Mouse (Mus musculus) hindbrain, embryonic 12.5 days (tissue): ENCODE results near the gene Nfkbil1. TPM values are rescaled to one million over a fixed set of nuclear protein-coding genes. Genes with fewer than 3 reads are reported as not detected.

ENCODE experiments used
- ATAC-seq: fragments of 200-750 bp; cut with Nextera tagmentation; 2 replicates; pipeline ENCODE4 v1.8.0; 2017; ENCODE audit warnings: moderate TSS enrichment; ENCODE audit not compliant: low FRiP score
- H3K27ac ChIP-seq: fragments of 300-500 bp; sonication (generic); 2 replicates; pipeline ENCODE4 v1.5.1; 2016; ENCODE audit warnings: mild to moderate bottlenecking
- H3K27me3 ChIP-seq: fragments of 300-500 bp; sonication (generic); 2 replicates; pipeline ENCODE4 v1.6.1; 2016; ENCODE audit warnings: mild to moderate bottlenecking
- H3K36me3 ChIP-seq: fragments of 300-500 bp; sonication (generic); 2 replicates; pipeline ENCODE4 v1.6.1; 2016; ENCODE audit warnings: mild to moderate bottlenecking
- H3K4me1 ChIP-seq: fragments of 300-500 bp; sonication (generic); 2 replicates; pipeline ENCODE4 v1.6.1; 2016
- H3K4me2 ChIP-seq: fragments of 300-500 bp; sonication (generic); replicated peaks from 2 replicates; pipeline ENCODE4 v1.6.1; 2016; ENCODE audit warnings: mild to moderate bottlenecking
- H3K4me3 ChIP-seq: fragments of 300-500 bp; sonication (generic); 2 replicates; pipeline ENCODE4 v1.5.1; 2016; ENCODE audit warnings: mild to moderate bottlenecking
- H3K9ac ChIP-seq: fragments of 300-500 bp; sonication (generic); 2 replicates; pipeline ENCODE4 v1.6.1; 2016; ENCODE audit warnings: mild to moderate bottlenecking, moderate library complexity
- H3K9me3 ChIP-seq: fragments of 300-500 bp; sonication (generic); replicated peaks from 2 replicates; pipeline ENCODE4 v1.6.1; 2016; ENCODE audit warnings: mild to moderate bottlenecking
- WGBS: fragments of 180-500 bp; shearing (Covaris S2); methylation state at CpG from one replicate; pipeline ENCODE4 v1.1.7; 2016; 5-methylcytosine and 5-hydroxymethylcytosine counted together
- microRNA-seq: library from miRNA; unstranded; fragments of <30 nt; microRNA quantifications from one replicate; pipeline ENCODE4, GENCODE M21; 2017
- polyA plus RNA-seq: library from polyadenylated mRNA; unstranded; fragments of >200 nt; fragmentation: Nextera tagmentation; extraction: Ambion mirVana; gene quantifications from 2 replicates; pipeline ENCODE4 v1.2.1, GENCODE M21; 2016

The Nfkbil1 gene
- polyA plus RNA-seq, 1 experiment from 2014 or later: 12.2 TPM

DNA sequence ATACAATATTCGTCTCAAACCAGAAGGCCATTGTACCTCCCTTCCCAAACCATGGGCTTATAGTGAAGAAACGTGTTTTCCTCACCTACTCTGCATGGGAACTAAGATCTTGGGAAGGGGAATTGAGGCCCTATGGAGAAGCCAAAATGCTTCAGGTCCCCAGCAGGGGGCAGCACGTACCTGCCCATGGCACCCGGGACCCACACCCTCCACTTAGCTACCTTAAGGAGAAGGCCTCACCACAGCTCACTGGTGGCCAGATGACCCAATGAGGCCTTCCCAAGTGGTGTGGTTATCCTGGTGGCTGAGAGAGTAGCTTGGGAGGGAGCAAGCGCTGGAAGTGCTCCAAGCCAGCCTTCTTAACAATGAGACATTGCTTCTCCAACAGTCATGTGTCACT lies 57.1 kb downstream of the Nfkbil1 start:
- 18% methylated on average over 5 of the region's 5 CpGs for WGBS
- Histone ChIP-seq H3K9ac (no peak overlapping the region), H3K27me3 (0 out of 2 replicates have a peak, but pooled peaks cover 1% of the 10 kb centered on the region), H3K4me2 (no peak overlapping the region), H3K9me3 (no peaks in the 10 kb centered on the region), H3K36me3 (no peaks in the 10 kb centered on the region), H3K27ac (no peak overlapping the region), H3K4me3 (no peak overlapping the region), H3K4me1 (no peaks in the 10 kb centered on the region)
- peak; percentile 58 for ATAC-seq

DNA sequence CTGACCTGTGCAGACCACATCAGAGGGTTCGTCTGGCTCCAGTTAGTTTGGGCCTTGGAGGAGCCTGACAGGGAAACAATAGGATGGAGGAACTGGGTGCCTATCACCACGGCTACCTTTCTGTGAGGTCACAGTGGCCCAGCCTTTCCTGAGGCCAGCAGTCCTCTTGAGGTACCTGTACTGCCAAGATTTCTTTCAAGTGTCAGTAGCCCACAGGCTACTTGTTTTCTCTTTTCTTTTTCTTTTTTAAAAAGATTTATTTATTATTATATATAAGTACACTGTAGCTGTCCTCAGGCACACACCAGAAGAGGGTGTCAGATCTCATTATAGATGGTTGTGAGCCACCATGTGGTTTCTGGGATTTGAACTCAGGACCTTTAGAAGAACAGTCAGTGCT lies 59.6 kb downstream of the Nfkbil1 start, which contains the start of gene Aif1:
TSS of gene Aif1 (minus strand) at position 101 of the 400 bp plus-strand sequence.
- H3K27ac ChIP-seq: no peak within 1 kb of the TSS
- H3K4me1 ChIP-seq: no peaks in the 10 kb centered on the region
- H3K4me3 ChIP-seq: no peak within 1 kb of the TSS
- ATAC-seq: no peak
- WGBS: 40% methylated on average over 2 of the region's 2 CpGs
- no peaks in the 10 kb centered on the region for H3K9me3 ChIP-seq
- H3K27me3 ChIP-seq: 0 out of 2 replicates have a peak, but pooled peaks cover 6% of the 10 kb centered on the region
- H3K4me2 ChIP-seq: no peak within 1 kb of the TSS
- H3K36me3 ChIP-seq: no peaks in the 10 kb centered on the region
- no peak within 1 kb of the TSS for H3K9ac ChIP-seq

DNA sequence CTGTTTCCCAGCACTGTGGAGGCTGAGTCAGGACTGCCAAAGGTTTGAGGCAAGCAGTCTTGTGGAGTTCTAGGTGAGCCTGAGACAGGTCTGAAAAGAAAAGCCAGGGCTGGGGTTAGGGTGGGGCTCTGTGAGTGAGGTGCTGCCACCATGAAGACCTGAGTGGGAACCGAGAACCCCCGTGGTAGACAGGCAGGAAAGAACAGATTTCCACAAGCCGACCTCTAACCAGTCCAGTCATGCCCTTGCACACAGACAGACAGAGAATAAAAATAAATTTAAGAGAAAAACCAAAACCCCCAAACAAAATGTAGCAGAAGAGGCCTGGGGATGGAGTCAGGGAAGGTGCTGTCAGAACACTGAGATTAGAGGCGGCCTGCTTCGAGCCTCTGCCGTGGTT lies 60.2 kb downstream of the Nfkbil1 start:
- H3K9ac ChIP-seq: no peak overlapping the region
- no peaks in the 10 kb centered on the region for H3K9me3 ChIP-seq
- H3K27ac ChIP-seq: no peak overlapping the region
- H3K36me3 ChIP-seq: no peaks in the 10 kb centered on the region
- 0 out of 2 replicates have a peak, but pooled peaks cover 6% of the 10 kb centered on the region for H3K27me3 ChIP-seq
- ATAC-seq: no peak
- H3K4me2 ChIP-seq: no peak overlapping the region
- WGBS: 72% methylated on average over 6 of the region's 6 CpGs
- H3K4me1 ChIP-seq: no peaks in the 10 kb centered on the region
- no peak overlapping the region for H3K4me3 ChIP-seq

DNA sequence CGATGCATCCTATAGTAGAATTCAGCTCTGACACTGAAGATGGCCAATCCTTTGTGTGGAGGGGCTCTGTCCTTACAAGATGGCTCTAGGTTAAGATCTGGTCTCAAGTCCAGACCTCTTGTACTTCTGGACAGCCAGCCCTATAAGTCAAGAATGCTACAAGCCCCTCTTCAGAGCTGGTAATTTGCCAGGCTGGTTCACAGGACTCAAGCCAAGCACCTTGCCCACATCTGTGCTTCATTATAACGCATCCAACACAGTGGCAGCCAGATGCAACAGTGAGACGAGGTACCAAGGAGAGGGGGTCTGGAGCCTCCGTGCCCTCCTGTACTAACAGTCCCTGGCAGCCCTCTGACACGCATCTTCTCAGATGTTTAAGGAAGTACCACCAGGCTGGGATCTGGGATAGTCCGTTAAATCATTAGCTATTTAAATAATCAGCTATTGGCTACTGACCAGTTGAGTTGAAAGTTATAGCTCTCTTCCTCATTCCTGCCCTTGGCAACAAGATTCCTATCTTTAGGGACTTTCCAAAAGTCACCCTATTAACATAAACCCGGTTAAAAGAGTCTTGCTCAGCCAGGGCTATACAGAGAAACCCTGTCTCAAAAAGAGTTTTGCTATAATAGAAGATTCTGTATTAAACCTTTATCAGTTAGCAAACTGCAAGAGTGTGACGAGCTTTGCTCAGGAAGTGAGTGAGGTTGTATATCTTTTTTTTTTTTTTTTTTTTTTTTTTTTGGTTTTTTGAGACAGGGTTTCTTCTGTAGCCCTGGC lies 61.2 kb downstream of the Nfkbil1 start:
- Histone ChIP-seq H3K4me2 (no peak overlapping the region), H3K27ac (no peak overlapping the region), H3K9ac (no peak overlapping the region), H3K36me3 (no peaks in the 10 kb centered on the region), H3K9me3 (no peaks in the 10 kb centered on the region), H3K4me3 (no peak overlapping the region), H3K4me1 (no peaks in the 10 kb centered on the region), H3K27me3 (0 out of 2 replicates have a peak, but pooled peaks cover 6% of the 10 kb centered on the region)
- ATAC-seq: no peak
- 77% methylated on average over 8 of the region's 8 CpGs for WGBS

DNA sequence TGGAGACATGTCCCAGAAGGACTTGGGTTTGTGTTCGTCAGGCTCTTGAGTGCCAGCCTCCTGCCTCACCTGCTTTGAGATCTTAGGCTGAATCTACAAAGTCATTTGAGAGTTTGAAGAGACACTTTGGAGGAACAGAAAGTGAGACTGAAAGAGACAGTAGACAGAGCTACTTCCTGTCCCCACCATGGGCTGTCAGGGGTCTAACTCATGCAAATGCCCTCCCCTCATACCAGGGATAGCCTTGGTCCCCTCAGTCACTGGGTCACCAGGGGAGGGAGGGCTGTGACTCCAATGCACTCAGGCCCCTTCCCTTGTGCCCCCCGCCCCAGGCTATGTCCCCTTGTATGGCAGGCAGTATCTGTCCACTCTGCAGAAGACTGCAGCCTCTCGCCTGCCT lies 62.3 kb downstream of the Nfkbil1 start:
- H3K9ac ChIP-seq: no peak overlapping the region
- no peaks in the 10 kb centered on the region for H3K4me1 ChIP-seq
- H3K4me3 ChIP-seq: no peak overlapping the region
- H3K4me2 ChIP-seq: no peak overlapping the region
- no peak for ATAC-seq
- H3K27me3 ChIP-seq: 0 out of 2 replicates have a peak, but pooled peaks cover 6% of the 10 kb centered on the region
- no peaks in the 10 kb centered on the region for H3K36me3 ChIP-seq
- no peaks in the 10 kb centered on the region for H3K9me3 ChIP-seq
- WGBS: 62% methylated on average over 3 of the region's 3 CpGs
- H3K27ac ChIP-seq: no peak overlapping the region

DNA sequence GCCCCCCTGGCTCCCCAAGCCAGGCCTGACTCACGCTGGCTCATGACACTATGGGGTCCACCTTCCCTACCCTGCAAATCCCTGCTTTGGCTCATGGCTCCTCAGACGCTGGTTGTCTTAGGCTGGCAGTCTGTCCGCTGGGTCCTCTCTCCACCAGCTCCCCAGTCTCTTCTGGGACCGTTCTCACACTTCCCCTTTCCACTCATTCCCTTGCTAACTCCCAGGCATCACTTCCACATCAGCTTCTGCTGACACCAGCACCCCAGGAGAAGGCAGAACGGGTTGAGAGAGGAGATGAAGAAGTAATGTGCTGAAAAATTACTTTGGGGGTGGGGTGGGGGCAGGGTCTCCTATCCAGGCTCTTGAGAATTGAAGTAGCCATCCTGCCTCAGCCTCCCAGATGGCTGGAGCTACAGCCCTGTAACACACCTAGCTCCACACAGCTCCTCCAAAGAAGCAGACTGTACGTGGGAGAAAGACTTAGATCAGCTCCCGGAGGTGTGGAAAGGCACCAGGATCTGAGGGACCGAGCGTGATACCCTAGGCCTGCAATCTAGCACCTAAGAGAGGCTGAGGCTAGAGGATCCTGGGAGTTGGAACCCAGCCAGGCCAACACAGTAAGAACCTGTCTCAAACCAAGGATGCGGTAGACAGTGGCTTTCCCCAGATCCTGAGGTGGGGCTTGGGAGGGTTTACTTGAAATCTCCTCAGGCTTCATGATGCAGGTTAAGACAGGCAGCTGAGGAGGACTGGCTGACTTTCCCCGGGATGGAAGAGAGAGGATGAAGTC lies 63.0 kb downstream of the Nfkbil1 start:
- H3K4me3 ChIP-seq: no peak overlapping the region
- no peaks in the 10 kb centered on the region for H3K9me3 ChIP-seq
- H3K27ac ChIP-seq: no peak overlapping the region
- WGBS: 72% methylated on average over 11 of the region's 11 CpGs
- H3K4me2 ChIP-seq: no peak overlapping the region
- ATAC-seq: no peak
- H3K9ac ChIP-seq: no peak overlapping the region
- 0 out of 2 replicates have a peak, but pooled peaks cover 6% of the 10 kb centered on the region for H3K27me3 ChIP-seq
- H3K36me3 ChIP-seq: no peaks in the 10 kb centered on the region
- H3K4me1 ChIP-seq: no peaks in the 10 kb centered on the region

Small RNA genes within 50 kb of the gene (microRNA-seq; reads per million reads assigned to microRNA genes)
- gene Mir6973a (not detected), gene Mir6974 (not detected), gene Mir6975 (5.2 reads per million, percentile 13 among the genes with 10 or more reads in this experiment), gene Mir8094 (not detected)

Other genes with a start within 250 kb of the Nfkbil1 start
- gene Vars, start 234.8 kb downstream of the Nfkbil1 start, polyA plus RNA-seq: 109 and 110 TPM in 2 replicates
- 0.12 and 0.20 TPM in 2 replicates for gene Vwa7, start 219.2 kb downstream of the Nfkbil1 start, polyA plus RNA-seq
- gene Sapcd1, start 207.8 kb downstream of the Nfkbil1 start, polyA plus RNA-seq: 2.4 and 3.6 TPM in 2 replicates
- 3.0 and 3.1 TPM in 2 replicates for gene Msh5, start 189.0 kb downstream of the Nfkbil1 start, polyA plus RNA-seq
- 157 and 159 TPM in 2 replicates for gene Clic1, start 185.8 kb downstream of the Nfkbil1 start, polyA plus RNA-seq
- gene Ddah2, start 176.8 kb downstream of the Nfkbil1 start, polyA plus RNA-seq: 512 and 517 TPM in 2 replicates
- not detected in 2 replicates for gene Ly6g6c, start 170.4 kb downstream of the Nfkbil1 start, polyA plus RNA-seq
- 0.46 and 0.52 TPM in 2 replicates for gene Mpig6b, start 169.6 kb downstream of the Nfkbil1 start, polyA plus RNA-seq
- gene Ly6g6e, start 158.9 kb downstream of the Nfkbil1 start, polyA plus RNA-seq: not detected in 2 replicates
- gene Ly6g6d, start 157.7 kb downstream of the Nfkbil1 start, polyA plus RNA-seq: 2.1 and 2.3 TPM in 2 replicates
- 0.47 and 0.62 TPM in 2 replicates for gene Ly6g6f, start 150.2 kb downstream of the Nfkbil1 start, polyA plus RNA-seq
- 78.6 and 81.1 TPM in 2 replicates for gene Abhd16a, start 146.5 kb downstream of the Nfkbil1 start, polyA plus RNA-seq
- not detected in 2 replicates for gene Ly6g5c, start 127.5 kb downstream of the Nfkbil1 start, polyA plus RNA-seq
- 1.4 and 1.5 TPM in 2 replicates for gene Ly6g5b, start 120.4 kb downstream of the Nfkbil1 start, polyA plus RNA-seq
- gene Gpank1, start 114.3 kb downstream of the Nfkbil1 start, polyA plus RNA-seq: 19.8 and 20.8 TPM in 2 replicates
- gene Csnk2b, start 113.7 kb downstream of the Nfkbil1 start, polyA plus RNA-seq: 237 and 276 TPM in 2 replicates
- 7.3 and 7.7 TPM in 2 replicates for gene D17H6S53E, start 109.4 kb downstream of the Nfkbil1 start, polyA plus RNA-seq
- 0.39 TPM in 1 of 2 replicates, not detected in the other for gene Apom, start 103.7 kb downstream of the Nfkbil1 start, polyA plus RNA-seq
- 87.9 and 88.3 TPM in 2 replicates for gene Bag6, start 100.6 kb downstream of the Nfkbil1 start, polyA plus RNA-seq
- 206 and 213 TPM in 2 replicates for gene Prrc2a, start 70.9 kb downstream of the Nfkbil1 start, polyA plus RNA-seq
- 7.8 and 7.9 TPM in 2 replicates for gene Aif1, start 59.7 kb downstream of the Nfkbil1 start, polyA plus RNA-seq
- gene Lst1, start 47.4 kb downstream of the Nfkbil1 start, polyA plus RNA-seq: 6.1 and 6.9 TPM in 2 replicates
- 0.54 and 0.81 TPM in 2 replicates for gene Ltb, start 41.4 kb downstream of the Nfkbil1 start, polyA plus RNA-seq
- gene Tnf, start 33.8 kb downstream of the Nfkbil1 start, polyA plus RNA-seq: 0.14 TPM in 1 of 2 replicates, not detected in the other
- not detected in 2 replicates for gene Lta, start 30.4 kb downstream of the Nfkbil1 start, polyA plus RNA-seq
- 0.62 TPM in 1 of 2 replicates, not detected in the other for gene Gm16181, start 15.0 kb downstream of the Nfkbil1 start, polyA plus RNA-seq
- gene Atp6v1g2, start 2.1 kb downstream of the Nfkbil1 start, polyA plus RNA-seq: 21.1 and 23.0 TPM in 2 replicates
- 480 and 488 TPM in 2 replicates for gene Ddx39b, start 6.0 kb upstream of the Nfkbil1 start, polyA plus RNA-seq
- gene H2-D1, start 26.9 kb upstream of the Nfkbil1 start, polyA plus RNA-seq: 38.6 and 46.0 TPM in 2 replicates
- gene H2-Q1, start 84.6 kb upstream of the Nfkbil1 start, polyA plus RNA-seq: 0.12 TPM in 1 of 2 replicates, not detected in the other
- 0.46 TPM in 1 of 2 replicates, not detected in the other for gene H2-Q2, start 106.5 kb upstream of the Nfkbil1 start, polyA plus RNA-seq
- gene H2-Q4, start 143.8 kb upstream of the Nfkbil1 start, polyA plus RNA-seq: 1.6 and 1.7 TPM in 2 replicates
- 0.10 and 0.42 TPM in 2 replicates for gene H2-Q6, start 189.1 kb upstream of the Nfkbil1 start, polyA plus RNA-seq
- 3.9 and 4.7 TPM in 2 replicates for gene H2-Q7, start 203.4 kb upstream of the Nfkbil1 start, polyA plus RNA-seq
- 0.10 TPM in 1 of 2 replicates, not detected in the other for gene H2-Q10, start 234.3 kb upstream of the Nfkbil1 start, polyA plus RNA-seq